Mouse (Mus musculus): ENCODE data around the gene Slc1a4.

The Slc1a4 gene

DNA sequence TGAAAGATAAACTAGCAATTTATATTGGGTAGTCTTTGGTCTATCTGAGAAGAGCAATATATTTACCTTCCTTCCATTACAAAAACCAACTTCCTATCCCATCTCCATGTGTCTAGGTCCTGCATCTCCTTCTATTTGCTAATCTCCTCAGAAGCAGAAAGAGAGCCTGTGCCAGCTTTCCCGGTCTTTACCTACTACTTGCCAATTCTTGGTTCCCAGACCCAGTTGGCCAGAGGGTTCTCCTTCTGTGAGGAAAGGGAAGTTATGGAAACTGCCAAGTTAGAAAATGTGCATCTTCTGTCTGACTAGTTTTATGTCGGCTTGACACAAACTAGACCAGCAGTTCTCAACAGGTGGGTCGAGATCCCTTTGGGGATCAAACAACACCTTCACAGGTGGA lies 8.5 kb downstream of the Slc1a4 start:
- DNase-seq = no peak

DNA sequence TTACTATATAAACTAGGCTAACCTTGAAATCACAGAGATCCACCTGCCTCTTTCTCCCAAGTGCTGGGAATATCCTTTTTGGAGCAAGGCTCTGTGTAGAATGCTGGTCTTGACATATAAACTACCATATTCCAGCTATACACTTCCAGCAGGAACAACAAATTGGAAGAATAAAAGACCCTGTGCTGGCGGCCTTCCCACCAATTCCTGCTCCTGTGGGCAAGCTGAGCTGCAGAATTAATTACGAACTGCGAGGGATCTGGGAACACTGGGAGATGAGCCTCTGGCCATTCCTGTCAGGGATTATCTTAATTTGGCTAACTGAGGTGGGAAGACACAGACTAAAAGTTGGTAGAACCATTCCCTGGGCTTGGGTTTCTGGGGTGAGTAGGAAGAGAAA lies 10.1 kb downstream of the Slc1a4 start:
- no peak for DNase-seq

DNA sequence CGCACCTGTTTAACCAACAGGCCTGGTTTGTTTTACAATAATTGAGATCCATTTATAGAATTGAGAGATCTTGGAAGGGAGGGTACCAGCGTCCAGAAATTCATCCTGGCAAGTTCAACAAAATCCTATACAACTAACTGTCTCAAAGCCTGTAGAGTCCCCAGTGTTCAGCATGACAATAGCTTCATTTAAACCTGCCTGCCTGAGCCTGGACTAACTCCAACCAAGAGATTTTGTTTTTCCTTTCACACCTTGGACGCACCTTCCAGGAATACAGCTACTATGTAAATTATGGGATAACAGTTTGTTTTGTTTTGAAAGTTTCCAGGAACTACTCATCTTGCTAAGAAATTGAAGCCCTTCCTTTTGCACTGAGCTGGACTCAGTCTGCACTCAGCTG lies 11.9 kb downstream of the Slc1a4 start:
- no peak for DNase-seq

DNA sequence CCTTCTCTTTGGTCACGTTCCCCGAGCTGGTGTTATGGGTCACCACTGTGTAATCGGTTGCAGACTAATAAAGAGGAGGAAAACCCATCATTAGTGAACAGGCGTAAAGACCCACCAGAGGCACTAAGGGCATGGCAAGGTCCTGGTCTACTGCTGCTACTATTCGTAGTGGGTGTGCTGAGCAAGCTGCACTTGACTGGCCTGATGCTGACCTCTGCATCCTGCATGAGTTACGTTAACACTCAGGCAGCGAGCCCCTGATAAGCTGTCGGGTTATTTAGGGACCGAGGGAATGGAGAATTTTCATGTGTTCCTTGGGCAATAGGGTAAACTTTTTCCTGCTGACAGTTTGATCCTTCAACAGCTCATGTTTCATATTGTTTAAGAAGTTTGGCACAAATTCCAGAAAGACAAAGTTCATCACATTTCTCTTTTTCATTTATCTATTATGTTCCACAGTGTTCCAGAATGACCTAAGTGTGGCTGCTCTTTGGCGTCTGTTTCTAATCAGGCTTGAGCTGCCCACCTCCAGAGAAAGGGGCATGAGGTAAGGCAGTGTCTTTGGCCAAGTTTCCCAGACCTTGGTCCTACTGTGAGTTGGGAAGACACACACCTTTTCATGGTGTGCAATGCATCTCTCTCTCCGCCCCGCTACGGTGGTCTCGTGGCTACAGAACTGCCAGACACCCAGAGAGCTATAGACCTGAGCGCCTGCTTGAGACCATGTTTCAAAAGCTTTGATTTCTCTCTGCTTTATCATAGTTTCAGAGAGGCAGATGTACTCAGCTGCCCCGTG lies 13.7 kb downstream of the Slc1a4 start:
- no peak for DNase-seq

DNA sequence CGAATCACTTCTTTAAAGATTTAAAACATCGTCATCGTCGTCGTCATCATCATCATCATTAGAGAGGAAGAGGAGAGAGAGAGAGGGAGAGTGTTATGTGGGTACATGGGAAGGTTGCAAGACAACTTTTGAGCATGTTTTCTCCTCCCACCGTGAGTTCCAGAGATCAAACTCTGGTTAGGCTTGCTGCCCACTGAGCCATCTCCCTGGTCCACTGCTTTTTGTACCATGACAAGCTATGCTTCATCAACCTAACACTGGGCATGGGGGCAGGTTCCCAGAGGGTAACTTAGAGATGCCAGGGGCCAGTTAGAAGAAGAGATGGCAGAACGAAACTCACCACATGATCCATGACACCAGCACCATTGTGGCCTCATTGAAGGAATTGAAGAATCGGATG lies 18.9 kb downstream of the Slc1a4 start:
- DNase-seq = no peak

DNA sequence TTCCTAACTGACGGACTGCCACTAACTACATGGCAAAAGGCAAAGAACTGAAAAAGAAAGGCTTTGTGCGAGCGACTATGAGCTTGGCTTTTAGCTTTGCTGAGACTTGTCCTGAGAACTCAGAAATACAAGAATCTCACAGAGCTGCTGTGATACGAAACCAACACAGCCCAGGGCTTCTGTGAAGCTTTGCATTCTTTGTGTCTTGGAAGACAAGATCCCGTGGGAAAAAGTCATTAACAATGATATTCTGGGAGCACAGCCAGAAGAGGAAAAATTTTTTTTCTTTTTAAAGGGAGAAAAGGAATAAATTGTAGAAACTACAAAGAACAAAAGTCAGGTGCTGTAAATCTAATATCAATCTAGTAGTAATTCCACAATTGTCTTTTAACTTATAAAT lies 23.5 kb downstream of the Slc1a4 start:
- DNase-seq = no peak

DNA sequence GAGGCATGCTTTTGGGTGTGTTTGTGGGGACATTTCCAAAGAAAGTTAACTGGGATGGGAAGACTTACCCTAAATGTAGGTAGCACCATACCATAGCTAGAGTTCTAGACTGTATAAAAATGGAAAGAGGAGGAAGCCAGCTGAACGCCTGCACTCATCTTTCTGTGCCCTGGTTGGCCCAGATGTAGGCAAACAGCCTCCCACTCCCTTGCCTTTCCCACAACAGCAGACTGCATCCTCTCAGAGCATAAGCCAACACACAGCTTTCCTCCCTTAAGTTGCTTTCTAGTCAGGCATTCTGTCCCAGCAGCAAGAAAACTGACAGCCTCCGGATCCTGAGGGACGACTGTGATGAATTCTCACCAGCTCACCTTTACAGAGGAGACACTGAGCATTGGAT lies 25.1 kb downstream of the Slc1a4 start:
- DNase-seq = no peak

DNA sequence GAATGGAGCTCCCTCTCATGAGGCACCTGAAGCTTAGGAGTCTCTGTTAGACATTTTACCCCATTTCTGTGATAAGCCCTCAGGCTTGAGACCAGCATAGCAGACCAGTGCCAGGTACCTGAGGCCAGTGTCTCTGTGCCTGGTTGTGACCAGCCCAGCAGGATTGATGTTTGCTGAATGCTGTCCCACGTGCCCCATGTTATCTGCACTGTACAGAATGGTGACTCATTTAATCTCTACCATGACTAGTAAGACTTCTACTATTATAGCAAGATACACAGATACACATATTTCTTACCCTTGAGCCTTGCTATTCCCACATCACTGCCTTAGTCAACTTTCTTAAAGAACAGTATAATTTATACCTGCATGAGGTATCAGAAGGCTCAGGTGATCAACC lies 26.9 kb downstream of the Slc1a4 start:
- DNase-seq = no peak

DNA sequence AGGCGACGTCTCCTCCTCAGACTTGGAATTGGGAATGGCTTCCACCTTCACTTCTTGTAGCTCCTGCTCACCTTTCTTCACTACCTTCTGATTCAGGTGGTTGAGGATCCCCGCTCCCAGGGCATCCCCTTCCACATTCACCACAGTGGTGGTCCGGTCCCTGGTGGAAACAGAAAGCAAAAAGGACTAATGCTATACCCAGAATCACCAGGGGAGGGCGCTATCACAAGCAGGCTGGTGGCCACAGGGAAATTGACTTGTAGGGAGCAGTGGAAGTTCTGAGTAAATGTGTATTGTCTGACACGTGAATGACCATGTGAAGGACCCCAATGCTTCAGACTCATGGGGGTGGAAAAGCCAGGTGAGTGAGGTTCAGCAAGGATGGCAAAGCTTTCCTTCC lies 28.2 kb downstream of the Slc1a4 start:
- peak; percentile 29 for DNase-seq

DNA sequence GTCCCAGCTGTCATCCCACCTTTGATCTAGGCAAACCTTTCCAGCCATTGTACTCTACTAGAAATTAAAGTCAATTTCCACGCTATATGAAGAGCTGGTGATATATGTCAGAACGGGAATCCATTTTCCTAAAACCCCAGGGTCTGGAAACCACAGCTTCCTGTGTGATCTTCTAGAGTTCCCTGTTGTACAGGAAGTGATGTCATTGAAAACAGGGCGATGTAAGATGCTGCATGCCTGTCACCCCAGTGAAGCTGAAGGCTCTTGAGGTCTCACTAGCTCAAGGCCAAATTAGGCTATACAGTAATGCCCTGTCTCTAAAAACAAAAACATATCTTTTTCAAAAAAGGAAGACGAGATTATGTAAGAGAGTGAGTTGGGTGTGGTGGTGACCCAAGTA lies 31.2 kb downstream of the Slc1a4 start:
- DNase-seq = no peak

DNA sequence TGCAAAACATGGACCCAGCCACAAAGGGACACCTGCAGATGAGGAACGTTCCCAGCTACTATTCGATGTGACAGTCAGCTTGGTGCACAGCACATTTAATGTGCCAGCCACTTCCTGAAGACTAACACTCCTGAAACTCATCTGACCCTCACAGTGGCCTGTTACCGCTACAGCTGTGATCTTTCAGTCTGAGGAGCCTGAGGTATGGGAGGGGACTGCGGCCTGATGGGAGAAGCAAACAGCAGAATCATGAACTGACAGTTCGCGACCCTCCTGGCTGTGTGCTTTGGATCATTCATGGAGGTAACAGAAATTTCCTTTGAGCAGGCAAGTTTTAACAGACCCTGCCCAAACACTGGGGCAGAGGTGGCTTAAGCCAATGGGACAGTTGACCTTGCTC lies 31.7 kb downstream of the Slc1a4 start:
- DNase-seq = no peak

DNA sequence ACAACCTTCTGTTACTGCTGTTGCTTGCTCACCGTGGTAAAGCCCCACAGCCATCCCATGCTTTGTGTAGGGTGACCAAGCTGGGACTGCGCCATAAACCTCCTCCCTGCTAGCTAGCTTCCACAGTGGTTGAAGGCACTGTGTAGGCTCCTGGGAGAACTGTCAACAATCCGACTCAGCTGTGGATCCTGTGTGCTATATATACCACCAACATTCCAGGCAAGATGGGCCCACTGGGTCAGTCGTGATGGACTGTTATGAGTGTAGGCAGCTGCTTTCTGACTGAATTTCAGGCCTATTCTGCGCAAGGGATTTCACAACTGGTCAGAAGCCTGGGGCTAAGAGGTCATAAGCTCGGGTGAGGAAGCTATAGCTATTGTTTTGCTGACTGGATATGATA lies 32.6 kb downstream of the Slc1a4 start:
- no peak for DNase-seq

DNA sequence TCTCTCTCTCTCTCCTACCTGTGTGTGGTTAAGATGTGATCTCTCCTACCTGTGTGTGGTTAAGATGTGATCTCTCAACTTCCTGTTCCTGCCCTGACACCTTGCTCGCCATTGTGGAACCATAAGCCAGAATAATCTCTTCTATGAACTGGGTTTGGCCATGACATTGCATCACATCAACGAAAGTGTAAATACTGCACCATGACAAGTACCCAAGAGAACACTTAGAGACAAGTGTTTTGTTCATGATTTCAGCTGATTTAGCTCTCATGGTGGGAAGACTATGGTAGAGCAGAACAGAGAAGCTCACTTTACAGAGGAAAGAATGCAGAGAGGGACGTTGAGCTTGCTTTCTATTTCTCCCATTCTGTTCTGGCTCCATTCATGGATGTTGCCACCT lies 48.0 kb downstream of the Slc1a4 start:
- DNase-seq = no peak

DNA sequence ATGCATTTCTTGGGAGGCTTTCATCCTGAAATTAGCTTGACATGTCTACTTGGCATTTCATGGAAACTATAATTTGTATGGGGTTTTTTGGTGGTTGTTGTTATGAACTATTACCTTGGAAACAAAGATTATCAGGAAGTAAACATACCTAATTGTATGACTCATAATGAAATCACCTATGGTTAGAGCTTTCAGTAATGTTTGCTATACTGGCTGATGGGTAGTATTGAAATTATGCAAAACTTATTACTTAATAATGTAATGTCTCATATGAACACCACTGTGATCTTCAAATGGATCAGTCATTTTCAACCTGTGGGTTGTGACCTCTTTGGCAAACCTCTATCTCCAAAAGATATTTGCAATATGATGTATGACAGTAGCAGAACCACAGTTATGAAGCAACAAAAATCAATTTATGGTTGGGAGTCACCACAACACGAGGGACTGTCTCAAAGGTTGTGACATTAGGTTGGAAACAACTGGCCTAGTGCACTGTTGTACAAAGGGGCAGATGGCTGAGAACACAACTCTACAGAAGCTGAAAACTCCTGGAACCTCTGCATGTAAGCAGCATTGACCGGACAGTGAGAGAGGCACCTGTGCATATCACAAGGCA lies 49.8 kb downstream of the Slc1a4 start:
- DNase-seq = no peak

DNA sequence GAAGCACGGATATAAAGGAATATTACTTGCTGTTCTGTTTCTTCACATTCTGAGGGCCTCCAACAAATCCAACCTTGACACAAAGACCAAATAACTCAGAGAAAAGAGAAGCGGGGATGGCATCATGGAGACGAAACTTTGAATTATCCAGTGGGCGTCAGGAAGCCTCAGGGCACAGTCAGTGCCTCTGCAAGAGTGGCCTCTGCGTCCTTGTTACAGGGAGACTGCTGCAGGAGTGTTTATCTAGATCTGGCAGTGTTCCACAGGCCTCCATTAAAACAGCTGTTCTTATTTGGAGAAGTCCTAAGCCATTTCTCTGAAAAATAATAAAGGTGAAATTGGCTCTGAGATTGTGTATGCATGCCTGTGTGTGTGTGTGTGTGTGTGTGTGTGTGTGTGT lies 51.5 kb downstream of the Slc1a4 start:
- no peak for DNase-seq

DNA sequence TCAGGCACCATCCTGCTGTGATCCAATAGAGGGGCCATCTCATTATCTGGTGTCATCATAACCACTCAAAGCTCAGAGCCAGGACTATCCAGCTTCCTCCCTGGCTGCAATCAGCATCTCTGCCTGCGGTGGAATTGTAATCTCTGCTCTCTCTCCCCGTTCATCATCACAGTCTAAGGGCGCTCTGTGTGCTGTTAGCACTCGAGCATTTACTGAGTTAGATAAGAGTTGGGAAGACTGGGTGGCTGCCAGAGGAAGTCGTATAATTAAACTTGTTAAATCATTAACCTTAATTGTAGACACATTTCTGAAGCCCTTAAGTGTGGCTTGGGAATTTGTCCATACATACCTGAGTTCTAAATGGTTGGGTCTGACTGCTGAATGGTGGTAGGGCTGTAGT lies 53.8 kb downstream of the Slc1a4 start:
- no peak for DNase-seq

DNA sequence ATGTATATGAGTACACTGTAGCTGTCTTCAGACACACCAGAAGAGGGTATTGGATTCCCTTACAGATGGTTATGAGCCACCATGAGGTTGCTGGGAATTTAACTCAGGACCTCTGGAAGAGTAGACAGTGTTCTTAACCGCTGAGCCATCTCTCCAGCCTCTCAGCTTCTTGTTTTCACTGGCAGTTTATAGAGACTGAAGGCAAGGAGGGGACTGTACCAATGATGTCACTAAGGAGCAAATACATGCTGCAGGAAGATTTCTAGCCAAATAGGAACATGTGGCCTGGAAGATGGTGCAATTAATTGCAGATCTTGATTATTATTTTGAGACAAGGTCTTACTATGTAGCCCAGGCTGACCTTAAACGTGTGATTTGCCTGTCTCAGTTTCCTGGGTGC lies 55.4 kb downstream of the Slc1a4 start:
- DNase-seq = no peak

DNA sequence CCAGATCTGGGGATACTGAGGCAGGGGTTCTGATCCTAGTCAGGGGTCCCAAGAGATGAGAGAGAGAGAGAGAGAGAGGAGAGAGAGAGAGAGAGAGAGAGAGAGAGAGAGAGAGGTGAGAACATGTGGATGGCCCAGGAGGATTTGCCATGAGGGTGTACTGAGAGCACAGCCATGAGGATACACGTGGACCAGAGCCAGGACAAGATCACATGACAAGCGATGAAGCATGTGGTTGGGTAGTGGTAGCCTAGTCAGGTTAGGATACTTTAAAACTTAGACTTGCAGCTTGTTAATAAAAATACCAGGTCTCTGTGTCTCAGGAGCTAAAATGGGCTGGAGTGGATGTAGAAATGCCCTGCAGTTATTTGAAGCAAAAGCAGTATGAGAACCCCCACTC lies 56.5 kb downstream of the Slc1a4 start:
- DNase-seq = no peak

DNA sequence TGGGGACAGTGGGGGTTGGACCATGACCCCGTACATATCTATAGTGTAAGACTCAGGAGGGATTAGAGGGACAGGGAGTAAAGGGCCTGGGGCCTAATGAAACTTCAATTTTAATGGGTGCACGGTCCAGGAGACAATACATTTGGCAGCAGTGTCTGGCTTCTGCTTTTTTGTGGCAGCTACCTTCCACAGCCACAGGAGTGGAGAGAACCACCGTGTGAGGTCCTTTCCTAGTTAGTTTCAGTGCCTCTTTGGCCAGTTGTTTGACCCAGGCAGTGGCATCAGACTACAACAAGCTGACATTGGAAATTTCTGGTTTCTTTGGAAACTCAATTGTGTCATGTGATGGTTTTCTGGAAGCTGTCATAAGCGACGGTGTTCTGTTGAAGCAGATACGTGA lies 62.6 kb downstream of the Slc1a4 start:
- DNase-seq = no peak

DNA sequence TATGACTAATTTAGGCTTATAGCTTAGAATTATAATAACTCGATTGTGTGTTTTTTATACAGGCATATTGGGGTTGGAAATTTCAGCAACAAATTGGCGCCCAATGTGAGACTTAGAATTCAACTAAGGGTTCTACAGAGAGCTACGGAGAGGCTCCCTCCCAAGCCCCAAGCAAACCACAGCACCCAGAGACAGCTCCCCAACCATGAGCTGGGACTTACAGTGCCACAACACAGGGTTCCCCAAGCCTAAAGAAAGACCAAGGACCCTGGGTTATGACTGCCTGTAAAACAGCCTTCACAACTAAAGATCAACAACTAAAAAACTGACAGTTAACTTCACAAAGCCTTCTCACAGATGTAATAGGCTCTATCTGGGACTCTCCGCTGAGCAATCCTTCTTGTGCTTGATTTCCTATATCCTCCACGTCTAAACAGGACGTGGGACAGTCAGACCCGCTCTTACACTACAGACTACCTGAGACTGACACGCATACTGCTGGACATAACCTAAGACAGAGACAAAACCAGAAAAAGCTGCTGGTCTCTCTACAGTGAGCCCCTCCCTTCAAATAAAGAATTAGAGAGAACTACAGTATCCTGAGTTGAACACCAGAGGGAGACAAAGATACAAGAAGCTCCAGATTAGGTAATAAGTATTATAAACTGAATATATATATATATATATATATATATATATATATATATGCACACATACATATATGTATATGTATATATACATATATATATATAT lies 69.7 kb downstream of the Slc1a4 start:
- no peak for DNase-seq

DNA sequence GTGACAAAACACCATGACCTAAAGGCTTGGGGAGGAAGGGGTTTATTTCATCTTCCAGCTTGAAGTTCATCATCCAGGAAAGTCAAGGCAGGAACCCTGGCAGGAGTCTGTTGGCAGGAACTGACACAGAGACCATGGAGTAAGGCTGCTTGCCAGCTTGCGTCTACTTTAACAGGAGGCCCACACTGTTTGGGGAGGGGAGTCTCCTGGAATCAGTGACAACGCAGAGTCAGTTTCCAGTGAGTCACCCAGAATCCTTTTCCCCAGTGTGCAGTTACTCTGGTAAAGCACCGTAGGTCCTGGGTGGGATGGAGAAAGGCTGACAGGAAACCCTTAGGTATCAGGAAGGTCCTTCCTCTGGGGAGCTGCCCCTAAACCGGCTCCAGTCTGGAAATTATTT lies 77.7 kb downstream of the Slc1a4 start:
- DNase-seq = no peak

DNA sequence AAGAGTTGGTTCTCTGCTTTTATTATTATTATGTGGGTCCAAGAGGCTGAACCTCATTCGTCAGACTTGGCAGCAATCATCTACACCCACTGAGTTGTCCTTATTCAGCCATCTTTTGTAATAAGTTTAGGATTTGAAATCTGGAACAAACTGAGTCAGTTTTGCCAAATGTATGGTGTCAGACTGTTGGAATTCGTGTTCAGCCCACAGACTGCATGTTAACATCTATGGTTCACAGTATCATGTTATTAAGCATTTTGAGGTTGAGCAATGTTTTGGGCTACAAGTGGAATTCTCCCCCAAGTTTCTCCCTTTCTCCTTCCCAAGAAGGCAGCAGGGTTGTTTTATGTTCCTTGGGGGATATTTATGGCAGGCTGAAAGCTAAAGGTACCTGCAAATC lies 79.4 kb downstream of the Slc1a4 start:
- no peak for DNase-seq

All from cerebellum, adult 9-11 months (tissue).